Mouse (Mus musculus): ENCODE results near the gene Lyar.

The Lyar gene

DNA sequence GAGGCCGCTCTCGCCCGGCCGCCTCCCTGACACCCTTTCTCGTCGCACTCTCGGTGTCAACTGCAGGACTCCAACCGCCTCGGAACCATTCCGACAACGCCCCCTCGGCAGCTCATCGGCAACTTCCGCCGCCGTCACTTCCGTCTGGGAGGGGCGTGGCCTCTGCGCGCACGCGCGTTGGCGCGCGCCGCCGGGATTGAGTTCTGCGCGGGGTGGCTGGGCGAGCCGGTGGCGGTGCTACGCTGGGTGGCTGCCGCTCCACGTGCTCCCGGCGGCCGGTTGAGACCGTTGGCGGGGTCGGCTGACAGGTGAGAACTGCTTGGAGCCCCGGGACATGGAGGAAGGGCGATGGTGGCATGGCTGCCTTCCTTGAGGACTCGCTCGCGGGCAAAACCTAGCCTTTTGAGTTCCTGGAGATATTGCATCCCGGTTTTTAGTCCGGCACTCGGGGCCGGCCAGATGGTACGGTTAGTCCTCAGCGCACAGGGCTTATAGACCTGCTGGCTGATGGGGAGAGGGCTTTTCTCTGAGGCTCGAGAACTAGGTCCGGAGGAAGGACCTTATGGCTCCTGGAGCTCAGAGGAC lies at the start of gene Lyar, which contains the start of gene Zbtb49:
TSS of gene Lyar (plus strand) at position 143 of the 585 bp plus-strand sequence.
TSS of gene Zbtb49 (minus strand) at position 130 of the 585 bp plus-strand sequence.
- peak; percentile 94 to 96 for DNase-seq

DNA sequence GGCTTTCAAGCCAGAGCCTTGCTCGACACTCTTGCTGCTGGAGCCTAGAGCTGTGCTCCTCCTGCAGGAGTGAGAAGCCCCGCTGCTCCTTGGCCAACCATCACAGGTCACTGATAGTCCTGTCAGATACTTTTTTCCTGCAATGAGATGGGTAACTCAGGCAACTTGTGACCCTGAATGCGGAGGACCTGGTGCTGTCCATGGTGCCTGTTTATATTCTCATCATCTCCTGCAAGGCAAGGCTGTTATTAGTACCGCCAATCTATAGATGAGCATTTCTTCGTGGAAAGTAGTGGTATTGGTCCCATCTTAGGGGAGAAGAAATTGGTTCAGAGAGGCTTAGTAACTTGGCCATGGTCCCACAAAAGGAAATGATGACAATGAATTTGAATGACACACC lies 46.5 kb upstream of the Lyar start:
- DNase-seq = no peak

DNA sequence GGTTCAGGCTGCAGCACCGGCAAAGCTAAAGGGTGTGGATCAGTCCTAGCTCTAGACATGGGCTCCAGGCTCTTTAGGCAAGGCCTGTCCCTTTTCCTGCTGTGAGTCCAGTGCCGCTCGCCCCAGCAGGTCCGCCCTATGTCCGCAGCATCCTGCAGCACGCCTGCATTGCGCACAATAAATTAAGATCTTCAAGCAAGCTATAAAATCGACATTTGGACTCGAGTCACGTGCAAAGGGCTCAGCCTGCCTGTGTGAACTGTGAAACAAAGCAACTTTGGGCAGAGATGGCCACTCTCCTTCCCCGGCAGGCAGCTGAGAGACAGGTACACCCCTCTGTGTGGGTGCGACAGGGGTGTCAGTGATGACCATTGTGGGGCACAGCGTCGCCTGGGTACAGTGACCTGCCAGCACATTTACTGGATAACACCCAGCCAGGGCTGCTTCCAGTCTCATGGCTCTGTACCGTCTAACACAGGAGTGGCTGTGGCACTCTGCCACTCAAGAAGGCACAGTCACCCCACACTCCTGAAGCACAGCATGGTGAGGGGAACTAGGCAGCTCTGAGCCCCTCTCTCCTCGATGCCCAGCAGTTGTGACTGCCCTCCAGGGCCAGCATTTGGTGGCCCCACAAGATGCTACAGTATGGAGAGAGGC lies 45.9 kb upstream of the Lyar start:
- DNase-seq = no peak

DNA sequence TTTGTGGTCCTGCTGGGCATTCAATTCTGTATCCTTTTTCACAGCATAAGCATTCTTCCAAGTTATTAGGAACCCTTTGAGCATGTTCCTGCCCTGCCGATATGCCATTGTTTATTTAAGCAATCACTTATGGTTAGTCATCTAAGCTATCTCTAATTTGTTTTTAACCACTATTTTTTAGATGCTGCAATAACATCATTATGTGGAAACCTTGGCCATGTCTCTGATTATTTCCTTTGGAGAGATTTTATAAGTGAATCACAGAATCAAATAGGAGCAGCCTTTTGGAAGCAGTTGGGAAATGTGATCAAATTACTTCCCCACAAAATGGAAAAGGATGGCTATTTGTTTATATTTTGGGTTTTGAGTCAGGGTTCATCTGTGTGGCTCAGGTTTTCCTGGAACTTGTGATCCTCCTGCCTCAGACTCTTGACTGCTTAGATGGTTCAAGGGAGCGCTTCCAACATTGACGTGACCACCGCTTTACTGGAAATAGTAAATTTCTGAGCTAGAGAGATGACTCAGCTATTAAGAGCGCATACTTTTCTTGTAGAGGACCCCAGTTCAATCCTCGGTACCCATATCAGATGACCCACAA lies 35.5 kb upstream of the Lyar start:
- no peak for DNase-seq

DNA sequence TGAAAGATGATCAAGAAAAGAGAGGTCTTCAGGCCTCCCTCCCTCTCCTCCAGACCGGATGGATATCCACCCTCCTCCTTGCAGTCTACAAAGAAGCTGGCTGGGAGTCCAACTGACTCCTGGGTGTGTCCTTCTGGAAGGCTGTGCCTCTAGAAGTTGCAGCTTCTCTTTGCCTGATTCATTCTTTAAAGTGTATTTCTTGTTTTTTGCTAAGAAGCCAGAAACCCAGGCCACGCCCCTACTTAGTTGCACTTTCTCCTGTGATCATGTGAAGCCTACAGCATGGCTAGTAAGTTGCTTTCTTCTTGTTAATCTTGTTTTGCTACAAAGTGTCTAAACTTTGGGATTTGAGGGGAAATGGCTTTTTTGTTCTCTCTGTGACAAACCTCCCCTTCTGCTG lies 33.3 kb upstream of the Lyar start:
- DNase-seq = no peak

DNA sequence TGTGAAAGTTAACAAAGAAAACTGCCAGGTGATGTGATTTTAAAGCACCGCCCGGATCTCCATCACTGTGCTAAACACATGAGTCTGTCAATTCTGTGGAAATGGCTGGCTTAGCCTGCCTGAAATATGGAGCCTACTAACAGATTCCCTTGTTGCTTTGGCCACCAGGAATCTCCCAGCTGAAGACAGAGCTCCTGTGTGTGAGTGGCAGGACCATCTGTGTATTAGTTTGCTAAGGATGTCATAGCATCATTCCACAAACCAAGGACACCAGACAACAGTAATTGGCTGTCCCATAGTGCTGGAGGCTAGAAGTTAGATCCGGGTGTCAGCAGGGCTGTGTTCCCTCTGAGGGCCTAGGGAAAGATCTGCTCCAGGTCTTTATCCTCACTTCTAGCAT lies 29.4 kb upstream of the Lyar start:
- no peak for DNase-seq

DNA sequence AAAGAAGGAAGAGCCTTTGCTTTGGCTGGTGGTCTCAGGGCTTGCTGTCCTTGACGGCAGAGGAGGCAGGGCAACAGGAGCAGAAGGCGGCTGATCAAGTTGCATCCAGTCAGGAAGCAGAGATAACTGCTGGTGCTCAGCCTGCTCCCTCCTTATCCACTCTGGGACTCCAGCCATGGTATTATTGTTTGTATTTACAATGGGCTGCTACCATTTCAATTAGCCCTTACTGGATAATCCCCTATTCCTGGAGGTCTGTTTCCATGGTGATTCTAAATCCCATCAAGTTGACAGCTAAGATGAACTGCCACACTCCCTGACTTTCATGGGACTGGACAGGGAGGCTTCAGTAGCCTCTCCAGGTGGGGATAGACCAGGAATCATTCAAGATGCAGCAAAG lies 25.3 kb upstream of the Lyar start:
- DNase-seq = no peak

DNA sequence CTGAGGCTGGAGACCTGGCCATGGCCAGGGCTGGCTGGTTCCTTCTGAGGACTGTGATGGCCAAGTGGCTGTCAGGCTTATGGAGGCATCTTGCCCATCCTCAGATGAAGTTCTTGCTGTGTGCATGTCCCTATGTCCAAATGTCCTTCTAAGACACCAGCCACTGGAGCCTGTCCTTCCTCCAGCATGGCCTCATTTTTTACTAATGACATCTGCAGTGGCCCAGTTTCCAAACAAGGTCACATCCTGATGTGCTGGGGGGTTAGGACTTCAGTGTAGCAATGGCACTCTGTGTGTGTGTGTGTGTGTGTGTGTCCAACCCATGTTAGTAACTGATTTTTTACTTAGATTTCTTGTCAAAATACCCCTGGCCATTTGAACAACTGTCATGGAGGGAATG lies 24.3 kb upstream of the Lyar start:
- no peak for DNase-seq

DNA sequence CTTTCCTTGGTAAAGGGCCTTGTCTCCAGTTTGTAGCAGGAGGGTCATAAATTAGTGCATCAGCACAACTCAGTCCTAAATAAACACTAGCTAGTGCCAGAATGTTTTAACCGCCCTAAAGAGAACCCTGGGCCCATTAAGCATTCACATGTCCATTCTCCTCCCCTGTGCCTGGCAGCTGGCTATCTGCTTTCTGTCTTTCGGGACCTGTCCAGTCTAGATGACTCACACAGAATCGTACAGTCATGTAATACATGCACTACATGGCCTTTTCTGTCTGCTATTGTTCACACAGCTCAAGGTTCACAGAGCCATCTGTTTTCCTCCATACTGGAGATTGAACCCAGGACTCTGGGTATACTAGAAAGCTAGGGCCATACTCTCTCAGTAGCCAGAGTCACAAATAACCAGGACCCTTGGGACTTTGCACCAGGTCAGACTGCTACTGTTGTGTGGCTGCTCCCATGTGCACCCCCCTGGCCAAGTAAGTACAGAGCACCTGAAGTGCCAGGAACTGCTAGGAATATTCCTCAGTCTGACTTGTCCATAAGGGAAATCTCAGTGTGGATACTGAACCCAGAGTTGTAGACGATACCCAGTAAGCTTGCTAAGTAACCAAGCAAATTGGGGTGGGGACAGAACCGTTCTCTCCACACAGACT lies 23.3 kb upstream of the Lyar start:
- DNase-seq = no peak

DNA sequence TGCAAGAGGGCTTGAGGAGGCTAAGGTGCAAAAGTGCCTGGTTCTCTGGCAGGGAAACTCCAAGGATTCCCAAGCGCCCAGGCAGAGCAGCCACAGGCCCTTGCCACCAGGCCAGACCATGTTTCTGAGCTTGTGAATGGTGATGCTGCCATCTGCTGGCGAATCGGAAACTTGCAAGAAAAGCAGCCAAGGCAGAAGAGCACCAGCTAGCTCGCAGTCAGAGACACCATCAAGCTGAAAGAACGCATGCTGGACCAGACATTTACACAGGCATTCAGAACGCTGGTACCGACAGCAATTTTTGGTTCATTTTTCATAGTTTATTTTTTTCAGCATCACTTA lies 22.8 kb upstream of the Lyar start:
- DNase-seq = peak; percentile 60 to 67

DNA sequence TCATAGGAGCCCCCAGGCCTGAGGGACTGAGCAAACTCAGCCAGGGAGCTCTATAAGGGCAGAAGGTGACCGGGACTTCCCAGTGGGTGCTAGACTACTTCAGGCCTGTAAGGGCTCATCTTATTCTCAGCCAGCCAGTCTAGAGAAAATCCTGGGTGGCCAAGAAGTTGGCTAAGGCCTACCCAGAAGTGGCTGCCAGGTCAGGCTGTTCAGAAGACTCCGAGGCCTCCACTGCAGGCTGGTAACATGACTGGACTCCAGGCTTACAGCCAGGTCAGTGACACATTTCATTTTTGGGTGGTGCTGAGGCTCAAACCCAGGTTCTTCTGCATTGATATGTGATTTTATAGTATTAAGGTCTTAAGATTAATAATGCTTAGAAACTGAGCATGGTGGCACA lies 20.6 kb upstream of the Lyar start:
- DNase-seq = no peak

DNA sequence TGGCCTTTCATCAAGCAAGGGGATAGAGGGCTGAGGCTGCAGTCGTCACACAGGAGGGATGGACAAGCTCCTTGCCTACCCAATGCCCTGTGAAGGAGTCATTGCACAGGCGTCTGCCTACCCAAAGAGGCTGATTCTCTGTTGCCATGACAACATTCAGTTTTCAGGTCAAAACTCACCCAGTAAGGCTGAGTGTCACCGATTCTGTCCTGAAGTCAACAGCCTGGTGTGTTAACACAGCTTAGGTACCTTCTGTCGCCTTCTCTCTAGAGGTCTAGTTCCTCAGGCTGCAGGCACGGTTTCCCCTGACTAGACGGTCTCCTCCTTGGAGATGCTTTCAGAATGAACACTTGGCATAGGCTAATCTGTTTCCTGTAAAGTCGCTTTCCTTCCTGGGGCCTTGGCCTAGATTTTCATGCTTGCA lies 15.0 kb upstream of the Lyar start:
- no peak for DNase-seq

DNA sequence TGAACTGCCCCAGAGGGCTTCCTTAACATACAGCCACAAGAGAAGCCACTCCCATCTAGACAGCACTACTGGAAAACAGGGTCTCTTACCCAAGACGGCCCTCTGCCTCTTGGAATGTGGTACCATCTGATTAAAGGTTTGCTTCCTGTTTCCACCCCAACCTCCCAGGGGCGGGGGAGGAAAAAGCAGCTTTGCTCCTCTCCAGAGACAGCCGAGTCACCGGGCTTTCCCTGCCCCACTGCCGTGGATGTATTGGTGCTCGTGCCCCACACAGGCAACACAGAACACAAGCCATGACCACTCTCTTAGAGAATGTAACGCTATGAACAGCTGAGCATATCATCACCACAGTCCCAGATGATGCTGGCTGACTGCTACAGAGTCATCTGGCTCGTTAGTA lies 11.3 kb upstream of the Lyar start:
- DNase-seq = no peak

DNA sequence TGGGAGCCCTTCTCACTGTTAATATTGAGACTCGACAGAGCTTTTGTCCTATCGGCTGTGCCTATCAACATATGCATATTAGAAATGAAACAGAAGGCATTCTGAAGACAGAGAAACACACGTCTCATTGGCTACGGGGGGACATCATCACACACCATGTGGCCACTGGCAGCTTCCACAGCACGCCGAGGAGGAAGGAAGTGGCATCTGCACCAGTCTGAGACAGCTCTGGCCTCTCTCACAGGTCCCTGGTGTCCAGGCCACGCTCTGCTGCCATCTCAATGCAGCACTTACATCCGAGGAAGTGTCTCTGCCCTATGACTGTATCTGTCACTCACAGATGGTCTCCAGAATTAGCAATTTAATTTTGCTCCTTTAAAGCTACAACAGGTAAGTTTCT lies 8.6 kb upstream of the Lyar start:
- no peak for DNase-seq

DNA sequence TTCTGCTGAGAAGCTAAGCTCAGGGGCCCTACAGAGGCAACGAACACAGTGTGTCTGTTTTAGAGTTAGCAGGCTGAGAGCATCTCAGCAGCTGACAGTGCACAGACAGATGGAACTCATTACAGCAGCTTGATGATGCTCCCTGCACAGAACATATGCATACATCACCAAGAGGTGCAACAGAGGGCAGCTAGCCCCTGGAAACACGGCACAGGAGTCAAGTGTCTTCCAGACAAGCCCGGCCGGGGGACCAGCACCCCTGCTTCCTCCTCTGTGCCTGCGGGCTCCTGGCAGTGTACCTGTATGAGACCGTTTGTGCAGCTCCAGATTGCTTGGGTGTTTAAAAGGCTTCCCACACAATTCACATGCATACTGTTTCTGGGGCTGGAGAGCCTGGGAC lies 7.3 kb upstream of the Lyar start:
- DNase-seq = no peak

DNA sequence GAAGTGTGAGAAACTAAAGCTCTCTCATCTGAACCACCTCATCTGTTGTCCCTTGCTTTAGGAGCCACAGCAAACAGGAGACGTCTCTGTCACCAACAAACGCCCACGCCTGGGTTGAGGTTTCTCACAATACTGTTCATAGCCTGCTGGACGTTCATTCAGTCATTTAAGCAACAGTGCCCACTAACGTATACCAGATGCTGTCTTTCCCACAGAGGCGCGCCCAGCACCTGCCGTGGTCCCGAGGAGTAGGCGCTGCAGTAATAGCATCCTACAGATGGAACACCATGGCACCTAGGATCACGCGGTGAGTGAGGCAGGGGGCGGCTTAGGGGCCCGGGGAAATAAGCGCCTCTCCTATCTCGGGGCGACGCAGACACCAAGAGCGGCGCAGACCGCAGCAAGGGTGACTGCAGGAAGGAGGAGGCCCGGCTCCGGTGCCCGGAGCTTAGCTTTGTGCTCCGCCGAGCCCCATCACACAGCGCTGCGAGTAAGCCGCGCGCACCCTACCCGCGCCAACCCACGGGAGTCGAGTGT lies 431 bp upstream of the Lyar start:
- no peak for DNase-seq

DNA sequence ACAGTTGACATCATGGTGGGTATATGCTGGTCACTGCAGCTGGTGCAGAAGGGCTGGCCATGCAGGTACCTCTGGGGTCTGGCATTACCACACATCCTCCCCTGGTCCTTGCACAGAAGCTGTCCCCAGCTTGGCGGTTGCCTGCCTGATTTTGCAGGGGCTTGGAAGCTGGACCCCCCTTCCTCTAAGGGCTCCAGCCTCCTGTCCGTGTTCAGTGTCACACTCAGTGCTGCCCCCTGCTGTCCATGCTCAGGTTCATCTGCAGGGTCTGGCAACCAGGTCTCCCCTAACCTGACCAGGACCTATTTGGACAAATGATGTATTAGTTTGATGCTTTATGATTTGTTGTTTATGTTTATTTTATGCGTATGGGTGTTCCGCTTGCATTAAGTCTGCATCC lies 15.2 kb downstream of the Lyar start:
- DNase-seq = peak; percentile 44 to 63

DNA sequence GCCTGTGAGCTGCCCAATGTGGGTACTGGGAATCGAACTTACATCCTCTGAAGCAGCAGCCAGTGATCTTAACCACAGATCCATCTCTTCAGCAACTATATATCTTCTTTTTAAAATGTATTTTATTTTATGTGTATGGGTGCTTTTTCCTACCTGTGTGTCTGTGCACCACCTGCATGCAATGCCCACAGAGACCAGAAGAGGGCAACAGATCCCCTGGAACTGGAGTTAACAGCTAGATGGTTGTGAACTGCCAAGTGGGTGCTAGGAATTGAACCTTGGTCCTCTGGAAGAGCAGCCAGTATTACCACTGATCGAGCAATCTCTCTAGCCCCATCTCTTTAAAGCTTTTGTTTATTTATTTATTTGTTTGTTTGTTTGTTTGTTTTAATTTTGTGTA lies 16.4 kb downstream of the Lyar start:
- no peak for DNase-seq

DNA sequence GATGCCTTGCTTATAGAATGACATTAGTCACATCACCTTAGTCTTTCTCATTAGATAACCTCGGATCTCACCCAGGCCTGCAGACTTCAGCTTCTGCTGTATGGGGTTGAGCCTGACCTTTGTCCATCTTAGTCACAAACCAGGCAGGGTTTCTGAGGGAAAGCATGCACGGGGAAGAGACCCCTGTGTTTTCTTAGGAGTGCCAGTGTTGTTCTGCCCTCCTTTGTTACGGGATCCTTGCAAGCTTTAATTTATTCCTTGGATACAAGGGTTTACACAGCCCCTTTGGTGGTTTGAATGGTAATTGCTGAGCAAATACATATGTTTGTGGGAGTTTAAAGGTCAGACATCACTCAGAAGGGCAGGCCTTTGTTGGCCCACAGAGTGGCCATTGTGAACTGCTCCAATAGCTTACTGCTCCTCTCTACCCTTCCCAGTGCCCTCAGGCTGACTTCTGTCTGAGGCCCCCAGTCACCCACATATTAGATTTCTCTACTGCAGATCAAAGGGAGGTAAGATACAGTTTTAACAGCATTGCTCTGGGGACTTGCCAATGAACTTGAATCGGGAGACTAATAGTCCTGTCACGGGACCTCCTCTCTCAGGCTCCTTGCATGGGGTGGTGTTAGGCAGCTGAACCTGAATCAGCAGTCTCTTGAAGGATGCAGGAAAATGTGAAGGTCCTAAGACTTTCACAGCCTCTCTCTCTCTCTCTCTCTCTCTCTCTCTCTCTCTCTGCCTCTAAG lies 20.6 kb downstream of the Lyar start:
- DNase-seq = no peak

DNA sequence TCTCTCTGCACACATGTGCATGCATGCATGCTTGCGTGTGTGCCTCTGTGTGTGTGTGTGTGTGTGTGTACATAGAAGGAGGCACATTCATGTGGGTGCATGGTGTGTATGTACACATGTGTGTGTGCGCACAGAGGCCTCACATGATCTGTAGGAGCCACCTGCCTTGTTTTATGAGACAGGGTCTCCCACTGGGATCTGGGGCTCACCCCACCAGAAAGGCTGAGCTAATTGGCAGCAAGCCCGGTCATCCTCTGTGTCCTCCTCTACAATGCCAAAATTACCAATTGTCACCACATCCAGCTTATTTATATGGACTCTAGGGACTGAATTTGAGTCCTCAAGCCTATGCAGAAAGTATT lies 21.2 kb downstream of the Lyar start:
- DNase-seq = no peak

DNA sequence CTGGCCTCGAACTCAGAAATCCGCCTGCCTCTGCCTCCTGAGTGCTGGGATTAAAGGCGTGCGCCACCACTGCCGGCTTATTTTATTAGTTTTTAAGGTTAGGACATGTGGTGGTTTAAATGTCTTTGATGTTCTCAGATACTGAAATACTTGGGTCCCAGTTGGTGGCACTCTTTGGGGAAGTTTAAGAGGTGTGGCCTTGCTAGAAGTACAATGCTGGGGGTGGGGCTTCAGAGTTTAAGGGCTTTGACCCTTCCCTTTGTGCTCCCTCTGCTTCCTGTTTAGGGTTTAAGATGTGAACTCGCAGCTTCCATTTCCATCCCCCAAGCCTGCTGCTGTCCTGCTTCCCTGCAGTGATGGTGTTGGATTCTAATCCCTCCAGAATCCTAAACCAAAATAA lies 21.7 kb downstream of the Lyar start:
- DNase-seq = no peak

DNA sequence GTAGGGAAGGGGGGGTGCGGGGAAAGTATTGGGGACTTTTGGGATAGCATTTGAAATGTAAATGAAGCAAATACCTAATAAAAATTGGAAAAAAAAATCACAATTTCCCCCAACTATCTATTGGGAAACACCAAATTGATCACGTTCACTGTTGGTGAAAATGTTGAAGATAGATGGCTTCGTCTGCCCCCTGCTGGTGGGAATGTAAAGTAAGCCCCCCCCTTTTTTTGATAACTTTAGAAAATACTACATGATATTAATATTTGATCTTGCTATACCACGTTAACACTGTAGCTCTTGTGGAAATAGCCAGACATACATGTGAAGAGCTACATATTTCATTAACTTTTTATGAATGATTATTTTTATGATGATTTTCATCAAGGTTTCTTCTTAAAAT lies 34.9 kb downstream of the Lyar start:
- no peak for DNase-seq

DNA sequence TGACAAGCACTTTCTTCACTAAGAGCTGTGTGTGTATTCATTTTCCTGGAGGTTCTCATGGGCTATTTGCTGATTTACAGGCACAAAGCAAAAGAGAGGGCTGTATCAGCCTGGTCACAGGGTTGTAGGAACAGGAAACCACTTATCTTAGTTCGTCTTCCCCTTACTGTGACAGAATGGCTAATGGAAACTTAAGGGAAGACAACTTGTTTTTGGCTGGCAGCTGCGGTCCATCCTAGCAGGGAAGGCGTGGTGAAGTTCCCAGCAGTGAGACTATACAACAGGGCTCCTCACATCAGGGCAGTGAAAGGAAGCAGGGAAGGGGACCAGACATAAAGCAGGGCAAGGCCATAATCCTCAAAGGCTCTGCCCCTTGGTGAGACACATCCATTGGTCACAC lies 35.4 kb downstream of the Lyar start:
- DNase-seq = no peak
